Mouse (Mus musculus) embryonic facial prominence, embryonic 10.5 days (tissue): ENCODE data around the gene Tvp23b. TPM values are rescaled to one million over a fixed set of nuclear protein-coding genes. Genes with fewer than 3 reads are reported as not detected.

Source experiments
- DNase-seq: peaks from one replicate; pipeline ENCODE4 v3.0.0-alpha.2; 2017; ENCODE audit warnings: low spot score
- H3K27ac ChIP-seq: fragments of 300-500 bp; sonication (generic); replicated peaks from 2 replicates; pipeline ENCODE4 v1.5.1; 2016; ENCODE audit warnings: mild to moderate bottlenecking
- H3K27me3 ChIP-seq: fragments of 300-500 bp; sonication (generic); replicated peaks from 2 replicates; pipeline ENCODE4 v1.6.1; 2016; ENCODE audit warnings: low read depth, mild to moderate bottlenecking; ENCODE audit not compliant: poor library complexity, severe bottlenecking
- H3K36me3 ChIP-seq: fragments of 300-500 bp; sonication (generic); replicated peaks from 2 replicates; pipeline ENCODE4 v1.6.1; 2016; ENCODE audit warnings: mild to moderate bottlenecking, moderate library complexity
- H3K4me1 ChIP-seq: fragments of 300-500 bp; sonication (generic); 2 replicates; pipeline ENCODE4 v1.6.1; 2016
- H3K4me3 ChIP-seq: fragments of 300-500 bp; sonication (generic); 2 replicates; pipeline ENCODE4 v1.5.1; 2016; ENCODE audit warnings: mild to moderate bottlenecking, moderate library complexity
- H3K9me3 ChIP-seq: fragments of 300-500 bp; sonication (generic); 2 replicates; pipeline ENCODE4 v1.6.1; 2016; ENCODE audit warnings: mild to moderate bottlenecking
- WGBS: fragments of 180-500 bp; shearing (Covaris S2); methylation state at CpG from one replicate; pipeline ENCODE4 v1.1.7; 2016; 5-methylcytosine and 5-hydroxymethylcytosine counted together
- polyA plus RNA-seq: library from polyadenylated mRNA; unstranded; fragments of >200 nt; fragmentation: Nextera tagmentation; extraction: Ambion mirVana; gene quantifications from 2 replicates; pipeline ENCODE4 v1.2.1, GENCODE M21; 2016

Tvp23b gene
- polyA plus RNA-seq, 1 experiment from 2014 or later = 50.0 TPM

DNA sequence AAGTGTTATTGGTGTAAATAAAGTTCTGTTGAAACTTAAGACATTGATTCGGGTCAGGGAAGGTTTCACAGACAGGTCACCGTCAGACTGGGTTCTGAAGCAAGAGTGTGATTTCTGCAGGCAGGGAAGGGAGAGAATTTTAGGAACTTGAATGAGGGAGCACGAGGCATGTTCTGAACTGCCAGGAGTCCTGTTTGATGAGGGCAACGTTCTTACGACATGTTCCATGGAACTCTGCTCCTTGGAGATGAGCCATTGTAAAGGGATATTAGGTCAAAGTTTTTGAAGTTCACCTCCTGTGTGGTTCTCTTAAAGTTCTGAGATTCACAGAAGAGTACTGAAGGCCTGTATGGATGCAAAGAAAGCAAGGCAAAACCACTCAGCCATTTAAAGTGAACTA lies 51.9 kb downstream of the Tvp23b start:
- no peak for DNase-seq
- WGBS = 81% methylated on average over 5 of the region's 5 CpGs
- H3K27me3 ChIP-seq = no peaks in the 10 kb centered on the region
- H3K36me3 ChIP-seq = no peaks in the 10 kb centered on the region
- no peak overlapping the region for H3K27ac ChIP-seq
- H3K9me3 ChIP-seq = no peaks in the 10 kb centered on the region
- H3K4me3 ChIP-seq = no peak overlapping the region
- no peaks in the 10 kb centered on the region for H3K4me1 ChIP-seq

- Histone ChIP-seq H3K36me3 (no peaks in the 10 kb centered on the region), H3K9me3 (no peaks in the 10 kb centered on the region), H3K4me1 (no peaks in the 10 kb centered on the region), H3K27ac (no peak overlapping the region), H3K4me3 (no peak overlapping the region), H3K27me3 (no peaks in the 10 kb centered on the region)
- 85% methylated on average over 9 of the region's 9 CpGs for WGBS
- no peak for DNase-seq
These were observed 53.8 kb downstream of the Tvp23b start for GRCm38 (mm10) chr11:62933099-62933498.

DNA sequence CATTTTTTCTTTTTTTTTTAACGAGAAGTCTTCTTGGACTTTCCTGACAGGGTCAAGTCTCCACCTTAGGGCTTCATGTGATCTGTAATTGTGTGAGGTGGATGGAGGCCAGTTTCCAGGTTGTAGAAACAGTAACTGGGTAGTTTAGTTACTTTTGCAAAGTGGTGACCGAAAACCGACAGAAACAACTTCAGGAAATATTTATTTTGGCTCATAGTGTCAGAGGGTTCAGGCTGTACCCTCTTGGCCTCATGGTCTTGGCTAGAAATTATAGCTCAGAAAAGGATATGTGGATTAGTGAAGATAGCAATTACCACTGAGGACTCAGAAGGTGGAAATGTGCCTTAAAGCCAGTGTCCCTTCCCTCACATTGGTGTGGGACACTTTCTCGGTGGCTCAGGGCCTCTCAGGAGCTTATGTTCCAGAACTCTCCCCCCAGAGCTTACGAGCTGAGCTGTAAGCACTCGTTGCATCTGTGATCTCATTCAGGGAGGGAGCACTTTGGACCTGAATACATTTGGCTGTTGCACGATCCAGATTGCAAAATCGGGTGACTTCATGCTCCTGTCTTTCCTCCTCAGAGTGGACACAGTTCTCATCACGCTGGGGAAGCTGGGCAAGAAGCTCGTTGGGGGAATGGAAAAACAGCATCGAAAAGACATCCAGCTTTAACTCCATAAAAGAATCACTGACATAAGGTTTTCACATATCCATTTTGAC lies 55.7 kb downstream of the Tvp23b start:
- WGBS = 86% methylated on average over 11 of the region's 11 CpGs
- Histone ChIP-seq H3K27me3 (no peaks in the 10 kb centered on the region), H3K27ac (no peak overlapping the region), H3K4me1 (no peaks in the 10 kb centered on the region), H3K4me3 (no peak overlapping the region), H3K9me3 (no peaks in the 10 kb centered on the region), H3K36me3 (no peaks in the 10 kb centered on the region)
- DNase-seq = no peak

DNA sequence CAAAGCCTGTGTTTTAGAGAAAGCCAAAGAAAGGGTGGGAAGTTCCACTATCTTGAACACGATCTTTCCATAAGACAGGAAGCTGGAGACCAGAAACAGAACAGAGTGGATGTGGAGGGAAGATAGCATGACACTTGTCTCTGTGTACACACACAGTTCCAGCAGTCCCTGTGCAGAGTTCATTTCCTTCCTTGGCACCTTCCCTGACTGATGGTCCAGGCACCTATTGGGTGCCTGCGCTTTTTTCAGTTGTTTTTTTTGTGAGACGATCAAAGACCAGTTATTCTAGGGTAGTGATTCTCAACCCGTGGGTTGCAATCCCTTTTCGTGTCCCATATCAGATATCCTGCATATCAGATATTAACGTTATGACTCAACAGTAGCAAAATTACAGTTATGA lies 58.7 kb downstream of the Tvp23b start:
- DNase-seq = no peak
- H3K27me3 ChIP-seq = no peaks in the 10 kb centered on the region
- H3K4me3 ChIP-seq = no peak overlapping the region
- H3K4me1 ChIP-seq = no peaks in the 10 kb centered on the region
- H3K36me3 ChIP-seq = no peaks in the 10 kb centered on the region
- WGBS = 86% methylated on average over 6 of the region's 6 CpGs
- H3K27ac ChIP-seq = no peak overlapping the region
- no peaks in the 10 kb centered on the region for H3K9me3 ChIP-seq

- Histone ChIP-seq H3K27me3 (no peaks in the 10 kb centered on the region), H3K4me1 (no peaks in the 10 kb centered on the region), H3K9me3 (no peaks in the 10 kb centered on the region), H3K27ac (no peak overlapping the region), H3K36me3 (no peaks in the 10 kb centered on the region), H3K4me3 (no peak overlapping the region)
- 86% methylated on average over 5 of the region's 5 CpGs for WGBS
- no peak for DNase-seq
These were observed 59.7 kb downstream of the Tvp23b start for GRCm38 (mm10) chr11:62938921-62939320.

- Histone ChIP-seq H3K4me3 (no peak overlapping the region), H3K4me1 (no peaks in the 10 kb centered on the region), H3K9me3 (no peaks in the 10 kb centered on the region), H3K27me3 (no peaks in the 10 kb centered on the region), H3K27ac (no peak overlapping the region), H3K36me3 (no peaks in the 10 kb centered on the region)
- DNase-seq = no peak
- WGBS = 91% methylated on average over 3 of the region's 3 CpGs
These were observed 60.9 kb downstream of the Tvp23b start for GRCm38 (mm10) chr11:62940176-62940575.

DNA sequence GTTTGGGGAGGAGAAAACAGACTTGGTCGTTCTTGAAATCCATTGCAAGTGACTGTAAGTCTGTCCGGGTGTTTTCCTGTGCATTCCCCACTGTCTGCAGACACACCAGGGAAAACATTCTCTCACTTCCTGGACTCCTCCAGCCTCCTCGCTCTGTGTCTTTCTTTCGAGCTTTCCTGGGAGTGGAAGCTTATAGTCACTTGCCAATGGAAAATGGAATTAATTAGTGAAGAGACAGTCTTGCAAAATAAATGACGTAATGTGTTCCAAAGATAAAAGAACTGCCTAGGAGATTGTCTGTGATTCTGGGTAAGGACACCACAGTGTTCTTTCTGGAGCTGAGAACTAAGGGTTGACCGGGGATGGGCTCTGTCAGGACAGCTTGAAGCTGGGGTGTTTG lies 64.3 kb downstream of the Tvp23b start:
- 75% methylated on average over 6 of the region's 6 CpGs for WGBS
- H3K36me3 ChIP-seq = no peaks in the 10 kb centered on the region
- DNase-seq = no peak
- no peak overlapping the region for H3K4me3 ChIP-seq
- H3K27me3 ChIP-seq = no peaks in the 10 kb centered on the region
- H3K4me1 ChIP-seq = no peaks in the 10 kb centered on the region; the same call in 1 of the 2 replicates
- H3K9me3 ChIP-seq = no peaks in the 10 kb centered on the region
- H3K27ac ChIP-seq = no peak overlapping the region

- Histone ChIP-seq H3K4me1 (no peaks in the 10 kb centered on the region; the same call in 1 of the 2 replicates), H3K36me3 (no peaks in the 10 kb centered on the region), H3K27me3 (no peaks in the 10 kb centered on the region), H3K4me3 (no peak overlapping the region), H3K9me3 (no peaks in the 10 kb centered on the region), H3K27ac (no peak overlapping the region)
- WGBS = 58% methylated on average over 4 of the region's 4 CpGs
- DNase-seq = no peak
These were observed 66.3 kb downstream of the Tvp23b start for GRCm38 (mm10) chr11:62945514-62945913.

- no peaks in the 10 kb centered on the region; the same call in 1 of the 2 replicates for H3K4me1 ChIP-seq
- H3K36me3 ChIP-seq = no peaks in the 10 kb centered on the region
- H3K27ac ChIP-seq = no peak overlapping the region
- H3K4me3 ChIP-seq = no peak overlapping the region
- no peak for DNase-seq
- no peaks in the 10 kb centered on the region for H3K27me3 ChIP-seq
- H3K9me3 ChIP-seq = no peaks in the 10 kb centered on the region
- WGBS = 90% methylated on average over 1 of the region's 1 CpGs
These were observed 70.3 kb downstream of the Tvp23b start for GRCm38 (mm10) chr11:62949548-62949947.

- Histone ChIP-seq H3K27me3 (no peaks in the 10 kb centered on the region), H3K36me3 (no peaks in the 10 kb centered on the region), H3K27ac (no peak within 1 kb of the TSS), H3K9me3 (peaks cover 10% of the 10 kb centered on the region; the same call in 1 of the 2 replicates), H3K4me3 (no peak within 1 kb of the TSS), H3K4me1 (no peaks in the 10 kb centered on the region; the same call in 1 of the 2 replicates)
- 81% methylated on average over 3 of the region's 3 CpGs for WGBS
- no peak for DNase-seq
These were observed 71.8 kb downstream of the Tvp23b start, which contains the start of gene Cdrt4 for GRCm38 (mm10) chr11:62951012-62951411. TSS of gene Cdrt4 (plus strand) at chr11:62951193.

DNA sequence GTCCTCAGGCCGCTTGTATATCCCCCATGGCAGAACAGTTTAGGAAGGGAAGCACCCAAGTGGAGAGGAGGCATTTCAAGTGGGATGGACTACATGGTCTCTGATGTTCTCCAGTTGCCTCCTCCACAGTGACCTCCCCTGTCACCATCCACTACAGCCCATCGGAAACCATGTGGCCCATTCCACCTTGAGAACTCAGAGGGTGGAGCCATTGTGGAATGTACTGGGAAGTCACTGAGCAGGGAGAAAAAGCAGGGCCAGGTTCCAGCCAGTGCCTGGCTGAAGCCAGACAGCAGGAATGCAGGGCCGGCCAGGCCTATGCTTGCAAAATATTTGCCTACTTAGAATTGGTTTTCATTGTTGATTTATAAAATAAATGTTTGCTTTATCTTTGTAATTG lies 75.5 kb downstream of the Tvp23b start:
- Histone ChIP-seq H3K4me3 (no peak overlapping the region), H3K4me1 (no peaks in the 10 kb centered on the region), H3K27ac (no peak overlapping the region), H3K9me3 (peaks cover 10% of the 10 kb centered on the region; the same call in 1 of the 2 replicates), H3K36me3 (no peaks in the 10 kb centered on the region), H3K27me3 (no peaks in the 10 kb centered on the region)
- WGBS = 89% methylated on average over 3 of the region's 3 CpGs
- no peak for DNase-seq

- DNase-seq = no peak
- Histone ChIP-seq H3K9me3 (peaks cover 10% of the 10 kb centered on the region; the same call in 1 of the 2 replicates), H3K36me3 (no peaks in the 10 kb centered on the region), H3K4me1 (no peaks in the 10 kb centered on the region), H3K27me3 (no peaks in the 10 kb centered on the region), H3K27ac (no peak overlapping the region), H3K4me3 (no peak overlapping the region)
- 88% methylated on average over 5 of the region's 5 CpGs for WGBS
These were observed 75.9 kb downstream of the Tvp23b start for GRCm38 (mm10) chr11:62955186-62955585.

- no peak for DNase-seq
- no peaks in the 10 kb centered on the region for H3K4me1 ChIP-seq
- WGBS = 50% methylated on average over 6 of the region's 6 CpGs
These were observed 76.5 kb downstream of the Tvp23b start for GRCm38 (mm10) chr11:62955776-62956175.

More at GRCm38 (mm10) chr11:62955776-62956175, 76.5 kb downstream of the Tvp23b start:
- Histone ChIP-seq H3K36me3 (no peaks in the 10 kb centered on the region), H3K27ac (no peak overlapping the region), H3K27me3 (no peaks in the 10 kb centered on the region), H3K4me3 (no peak overlapping the region), H3K9me3 (peaks cover 10% of the 10 kb centered on the region; the same call in 1 of the 2 replicates)
